Mouse (Mus musculus) left cerebral cortex, adult 2 months (tissue): ENCODE measurements around the gene Zfpm1. TPM values are rescaled to one million over a fixed set of nuclear protein-coding genes. Genes with fewer than 3 reads are reported as not detected.
A peak's percentile ranks its signal among the peaks of the same experiment; 100 is the strongest.

Experiments used
- DNase-seq, 2 experiments: peaks; one replicate each; pipeline ENCODE4 v3.0.0; 2021 to 2022; ENCODE audit warnings: low spot score in 2 of 2, mixed read lengths in 1 of 2; ENCODE audit errors: extremely low spot score in 1 of 2
- H3K27ac ChIP-seq: fragments of 200-600 bp; 2 replicates; pipeline ENCODE4 v1.8.1; 2022
- H3K4me3 ChIP-seq: fragments of 200-600 bp; 2 replicates; pipeline ENCODE4 v1.8.1; 2022
- CTCF ChIP-seq: fragments of 200-600 bp; IDR thresholded peaks from 2 replicates; pipeline ENCODE4 v1.8.1; 2022; ENCODE audit warnings: antibody characterized with exemption, mild to moderate bottlenecking, moderate library complexity
- intact Hi-C: fragments of 180-260 bp; cut with DNase I; formaldehyde crosslinking; loops from one replicate; pipeline ENCODE4 v1.15.1; 2025
- total RNA-seq, 2 experiments: library from RNA; stranded (reverse); gene quantifications; 2 replicates each; pipeline ENCODE4 v1.2.3; 2021

The Zfpm1 gene
- total RNA-seq, 2 experiments from 2014 or later, result 39.5 to 42.1 TPM

DNA sequence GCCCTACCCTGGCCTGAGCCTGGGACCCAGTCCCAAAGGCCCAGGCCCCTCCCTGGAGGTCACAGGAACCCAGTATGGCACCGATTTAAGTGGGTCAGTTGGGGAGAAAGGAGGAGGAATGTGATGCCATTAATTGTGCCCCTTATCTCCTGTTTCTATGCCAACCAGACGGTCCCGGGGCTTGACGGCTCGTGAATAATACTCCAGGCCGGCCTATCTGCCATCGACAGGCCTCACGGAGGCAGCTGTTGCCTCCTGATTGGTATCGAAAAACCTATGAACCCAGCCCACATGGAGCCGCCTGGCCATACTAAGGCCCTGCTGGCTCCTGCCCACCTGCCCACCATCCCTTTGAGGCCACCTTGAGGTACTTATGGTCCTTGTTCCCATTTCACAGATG lies 5.0 kb downstream of the Zfpm1 start:
- TF ChIP-seq CTCF, result no peak
- intact Hi-C loops, result loop anchor here (10.0 kb wide), 1 partner anchor 188 kb away; the partner anchor contains the start of genes Ctu2 and Rnf166
- H3K27ac ChIP-seq, result no peak overlapping the region

DNA sequence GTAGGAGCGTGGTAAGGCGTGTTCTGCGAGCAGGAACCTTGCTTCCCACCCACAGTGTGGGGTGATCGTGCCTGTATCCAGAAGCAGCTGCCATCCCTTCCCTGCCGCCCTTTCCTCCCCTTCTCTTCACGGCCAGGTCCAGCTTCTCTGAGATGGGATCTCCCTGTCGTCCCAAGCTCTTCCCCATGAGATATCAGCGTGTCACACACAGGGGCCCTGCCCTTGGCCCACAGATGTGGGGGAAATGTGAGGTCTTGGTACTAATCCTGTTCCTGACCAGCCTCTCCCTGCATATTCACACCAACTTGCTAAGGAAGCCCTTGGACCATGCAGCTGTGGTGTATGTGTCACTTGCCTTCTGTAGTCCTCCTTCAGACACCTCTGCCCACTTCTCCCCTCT lies 5.8 kb downstream of the Zfpm1 start:
- no peak for DNase-seq
- TF ChIP-seq CTCF, result no peak
- H3K27ac ChIP-seq, result no peak overlapping the region
- H3K4me3 ChIP-seq, result no peak overlapping the region
- intact Hi-C loops, result loop anchor here (10.0 kb wide), 1 partner anchor 187 kb away; the partner anchor contains the start of genes Ctu2 and Rnf166

More for the DNA sequence above, 5.0 kb downstream of the Zfpm1 start:
- no peak for DNase-seq
- H3K4me3 ChIP-seq, result no peak overlapping the region

DNA sequence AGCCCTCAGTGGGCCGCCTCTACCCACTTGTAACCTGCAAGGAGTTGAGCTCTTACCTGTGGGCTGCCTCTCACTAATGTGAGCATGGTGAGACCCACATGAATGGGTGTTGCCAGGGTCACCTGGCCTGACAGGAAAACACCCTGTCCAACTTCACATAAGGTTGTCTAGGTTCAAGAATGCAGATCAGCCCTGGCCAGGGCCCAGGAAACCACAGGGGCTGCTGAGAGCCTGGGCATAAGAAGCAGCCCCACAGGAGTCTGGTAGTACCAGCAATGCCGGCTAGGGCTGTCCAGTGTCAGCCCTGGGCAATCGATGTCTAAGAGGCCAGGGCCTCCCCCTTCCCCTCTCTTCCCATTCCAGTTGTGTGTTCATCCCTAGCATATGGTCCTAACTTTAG lies 6.4 kb downstream of the Zfpm1 start:
- H3K27ac ChIP-seq, result no peak overlapping the region
- TF ChIP-seq CTCF, result no peak
- H3K4me3 ChIP-seq, result no peak overlapping the region
- DNase-seq, result no peak
- intact Hi-C loops, result loop anchor here (10.0 kb wide), 1 partner anchor 186 kb away; the partner anchor contains the start of genes Ctu2 and Rnf166

DNA sequence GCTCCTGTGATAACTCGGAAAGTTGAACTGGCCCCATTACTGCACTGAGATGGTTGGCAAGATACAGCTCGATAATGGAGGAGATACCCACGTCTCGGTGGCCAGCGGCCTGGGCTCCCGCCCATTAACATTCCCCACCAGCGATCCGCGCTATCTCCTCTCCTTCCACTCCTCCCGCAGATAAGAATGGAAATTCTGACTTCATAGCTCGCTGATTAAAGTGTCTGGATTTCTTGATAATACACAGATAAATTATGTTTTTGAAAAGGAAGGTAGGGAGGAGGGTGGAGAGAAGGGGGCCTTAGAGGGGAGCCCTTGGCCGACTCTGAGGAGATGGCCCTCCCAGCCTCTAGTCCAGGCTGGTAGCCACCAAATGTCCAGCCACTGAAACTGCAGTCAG lies 9.1 kb downstream of the Zfpm1 start:
- intact Hi-C loops, result no loop called here
- Histone ChIP-seq H3K4me3 (no peak overlapping the region), H3K27ac (no peak overlapping the region)
- TF ChIP-seq CTCF, result no peak
- DNase-seq, result no peak

DNA sequence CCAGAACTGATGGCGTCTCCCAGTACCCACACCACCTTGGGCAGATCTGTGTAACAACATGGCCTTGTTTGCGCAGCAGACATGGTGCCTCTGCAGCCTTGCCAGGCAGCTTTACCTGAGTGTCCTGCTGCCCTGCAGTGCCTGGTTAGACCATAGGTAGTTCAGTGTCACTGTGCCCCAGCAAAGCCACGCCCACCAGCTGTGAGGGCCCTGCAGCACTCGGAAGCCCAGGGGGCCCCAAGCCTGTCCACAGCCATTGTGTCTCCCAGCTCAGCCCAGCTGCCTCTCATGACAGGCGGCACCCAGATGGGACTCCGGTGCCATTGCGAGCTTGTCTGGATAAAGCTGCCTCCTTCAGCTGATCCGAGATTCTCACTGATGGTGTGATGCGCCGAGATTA lies 9.6 kb downstream of the Zfpm1 start:
- intact Hi-C loops, result no loop called here
- Histone ChIP-seq H3K27ac (no peak overlapping the region), H3K4me3 (no peak overlapping the region)
- no peak for DNase-seq
- TF ChIP-seq CTCF, result no peak

DNA sequence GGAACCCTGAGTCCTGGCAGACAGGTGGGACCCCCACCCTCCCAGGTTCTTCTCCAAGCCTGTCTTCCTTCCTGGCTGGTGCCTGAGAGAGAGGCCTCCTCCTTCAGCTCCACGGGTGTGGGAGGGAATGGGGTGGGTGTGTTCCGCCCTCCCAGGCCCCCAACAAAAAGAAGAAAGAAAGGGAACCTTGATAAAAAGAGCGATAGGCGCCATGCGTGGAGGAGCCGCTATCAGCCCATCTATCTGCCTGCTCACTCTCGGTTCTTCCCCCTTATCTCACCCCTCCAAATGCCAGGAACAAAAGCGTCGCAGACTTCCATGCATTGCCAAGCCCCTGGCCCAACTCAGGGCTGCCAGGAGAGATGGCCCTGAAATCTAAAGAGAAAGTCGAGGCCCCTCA lies 11.5 kb downstream of the Zfpm1 start:
- Histone ChIP-seq H3K4me3 (no peak overlapping the region), H3K27ac (no peak overlapping the region)
- DNase-seq, result no peak
- intact Hi-C loops, result no loop called here
- TF ChIP-seq CTCF, result no peak

DNA sequence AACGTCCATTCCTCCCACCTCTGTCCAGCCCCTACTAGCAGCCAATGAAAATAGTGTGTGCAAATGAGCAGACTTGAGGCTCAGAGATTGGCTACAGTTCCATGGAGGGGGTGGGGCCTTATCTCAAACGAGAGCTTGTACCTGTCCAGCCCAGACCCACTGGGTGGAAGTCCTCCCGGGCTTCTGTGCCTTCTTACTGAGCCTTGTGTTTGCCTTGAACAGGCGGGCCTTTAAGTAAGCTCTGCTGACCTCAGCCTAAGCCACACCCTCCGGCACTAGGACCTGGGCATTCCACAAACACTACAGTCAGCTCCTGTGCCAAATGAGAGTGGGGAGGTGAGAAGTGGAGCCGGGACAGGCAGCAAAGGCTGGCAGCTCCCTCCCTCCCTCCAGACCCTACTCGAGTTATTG lies 12.3 kb downstream of the Zfpm1 start:
- no peak for TF ChIP-seq CTCF
- intact Hi-C loops, result no loop called here
- DNase-seq, result no peak
- Histone ChIP-seq H3K4me3 (no peak overlapping the region), H3K27ac (no peak overlapping the region)

DNA sequence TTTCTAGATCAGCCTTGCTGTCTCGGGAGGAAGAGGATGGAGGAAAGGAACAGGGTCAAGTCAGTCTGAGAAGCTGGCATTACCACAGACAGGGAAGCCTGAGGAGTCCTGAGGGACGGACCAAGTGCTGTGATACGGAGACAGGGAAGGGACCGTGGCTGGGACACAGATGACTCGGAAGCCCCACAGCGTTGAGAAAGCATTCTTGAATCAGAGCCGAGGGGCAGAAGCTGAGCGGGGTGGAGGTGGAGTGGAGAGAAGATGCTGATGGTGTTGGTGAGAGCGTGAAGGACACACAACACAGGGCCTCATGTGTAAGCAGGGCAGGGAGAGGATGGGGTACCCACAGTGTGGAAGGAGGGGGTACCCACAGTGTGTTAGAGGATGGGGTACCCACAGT lies 13.4 kb downstream of the Zfpm1 start:
- H3K4me3 ChIP-seq, result no peak overlapping the region
- TF ChIP-seq CTCF, result no peak
- intact Hi-C loops, result no loop called here
- no peak for DNase-seq
- no peak overlapping the region for H3K27ac ChIP-seq

DNA sequence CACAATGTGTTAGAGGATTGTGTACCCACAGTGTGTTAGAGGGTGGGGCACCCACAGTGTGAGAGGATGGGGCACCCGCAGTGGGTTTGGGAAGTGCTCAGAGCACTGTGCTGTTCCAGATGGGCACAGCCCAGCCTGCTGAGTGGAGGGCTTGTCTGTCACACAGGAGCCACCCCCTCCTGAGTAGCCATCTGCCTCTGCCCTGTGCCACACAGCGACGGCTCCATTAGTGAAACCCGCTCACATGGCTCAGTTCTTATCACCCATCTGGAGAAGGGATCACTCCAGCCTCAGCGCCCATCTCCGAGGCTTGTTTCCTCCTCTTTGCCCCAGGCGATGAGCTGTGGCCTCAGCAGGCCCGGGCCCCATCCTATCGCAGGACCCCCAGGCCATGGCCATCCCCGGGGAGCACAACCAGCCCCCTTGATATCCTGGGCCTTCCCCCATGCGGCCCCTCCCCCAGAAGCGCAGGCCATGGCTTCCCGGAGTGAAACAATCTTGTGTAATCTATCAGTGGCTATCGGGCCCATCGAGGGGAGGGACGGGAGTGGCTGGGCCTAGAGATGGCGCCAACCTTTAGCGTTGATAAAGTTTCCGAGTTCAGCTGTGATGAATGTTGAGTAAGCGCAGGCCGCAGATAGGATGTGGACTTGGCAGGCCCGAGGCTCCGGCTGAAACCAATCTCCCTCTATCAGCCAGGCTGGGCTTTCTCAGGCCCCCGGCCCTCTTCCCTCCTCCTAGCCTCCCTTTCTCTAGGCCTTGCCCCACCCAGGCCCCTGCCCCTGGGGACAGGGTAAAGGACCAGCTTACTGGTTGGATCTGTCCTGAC lies 14.4 kb downstream of the Zfpm1 start:
- intact Hi-C loops, result no loop called here
- TF ChIP-seq CTCF, result no peak
- Histone ChIP-seq H3K4me3 (no peak overlapping the region), H3K27ac (peak overlapping the region; percentile 63)
- no peak for DNase-seq

DNA sequence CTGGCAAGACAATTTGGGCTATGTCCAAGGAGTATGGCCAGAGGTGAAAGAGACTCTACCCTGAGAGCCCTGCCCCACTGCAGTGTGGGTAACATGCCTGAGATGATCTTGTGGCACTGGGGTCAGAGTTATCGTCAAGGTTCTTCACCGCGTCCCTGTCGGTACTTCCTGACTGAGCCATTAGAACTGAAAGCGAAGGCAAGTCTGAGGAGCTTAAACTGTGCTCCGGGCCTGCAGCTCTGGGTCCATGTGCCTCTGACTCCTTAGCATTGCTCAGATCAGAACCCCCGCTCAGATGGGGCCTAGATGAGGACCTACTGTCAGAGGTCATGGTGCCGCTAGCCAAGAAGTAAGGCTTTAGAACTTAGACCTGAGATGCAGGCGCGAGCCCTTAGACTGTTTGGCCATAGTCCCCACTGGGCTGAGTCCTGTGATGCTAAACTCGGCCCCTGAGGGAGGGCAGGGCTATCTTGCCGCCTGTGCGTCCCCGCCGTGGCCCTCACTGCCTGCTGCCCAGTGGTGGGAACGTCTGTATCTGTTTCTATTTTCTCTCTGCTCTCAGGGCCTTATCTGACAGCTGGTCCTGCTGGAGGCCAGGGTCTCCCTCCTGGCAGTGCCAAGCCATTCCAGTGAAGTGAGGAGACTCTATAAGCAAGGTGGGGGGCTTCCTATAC lies 17.8 kb downstream of the Zfpm1 start:
- Histone ChIP-seq H3K4me3 (no peak overlapping the region), H3K27ac (no peak overlapping the region)
- DNase-seq, result no peak
- TF ChIP-seq CTCF, result no peak
- intact Hi-C loops, result no loop called here

DNA sequence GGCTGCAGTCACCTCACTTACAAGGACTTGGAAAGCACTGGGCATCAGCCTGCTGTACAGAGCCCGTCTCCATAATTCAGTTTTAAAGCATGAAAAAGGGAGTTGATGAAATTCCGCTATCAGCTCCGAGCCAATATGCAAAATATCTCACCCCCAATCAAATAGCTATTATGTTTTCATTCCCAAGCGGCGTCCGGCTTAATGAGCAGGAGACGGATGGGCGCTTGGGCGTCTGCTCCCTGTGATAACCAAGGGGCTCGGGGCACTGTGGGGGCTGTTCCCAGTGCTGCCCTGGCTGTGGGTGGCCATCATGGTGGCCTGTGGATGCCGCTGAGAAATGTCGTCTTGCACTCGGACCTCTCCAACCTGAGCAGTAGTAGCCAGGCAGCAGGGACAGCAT lies 19.1 kb downstream of the Zfpm1 start:
- Histone ChIP-seq H3K4me3 (no peak overlapping the region), H3K27ac (no peak overlapping the region)
- TF ChIP-seq CTCF, result no peak
- no peak for DNase-seq
- intact Hi-C loops, result no loop called here

DNA sequence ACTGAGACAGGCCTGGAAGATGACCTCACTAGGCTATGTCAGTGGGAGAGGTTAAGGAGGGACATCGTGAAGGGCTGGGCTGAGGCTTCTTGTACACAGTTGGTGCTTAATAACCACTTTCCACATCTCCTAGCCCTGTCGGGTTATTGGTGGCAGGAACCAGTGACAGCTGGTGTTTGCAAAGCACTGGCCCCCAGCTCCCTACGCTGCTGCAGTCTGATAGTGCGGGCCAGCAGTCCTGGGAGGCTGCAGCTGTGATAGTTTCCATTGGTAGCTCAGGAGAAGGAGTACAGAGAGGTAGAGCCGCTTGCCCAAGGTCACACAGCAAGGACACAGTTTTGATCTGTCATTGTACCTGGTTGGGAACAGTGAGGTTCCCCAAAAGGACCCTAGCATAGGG lies 19.9 kb downstream of the Zfpm1 start:
- intact Hi-C loops, result no loop called here

More for the DNA sequence above, 19.9 kb downstream of the Zfpm1 start:
- no peak for TF ChIP-seq CTCF
- Histone ChIP-seq H3K27ac (no peak overlapping the region), H3K4me3 (no peak overlapping the region)
- no peak for DNase-seq
